ENCODE assay signal across 9 mouse cellular contexts in the genomic region with DNA sequence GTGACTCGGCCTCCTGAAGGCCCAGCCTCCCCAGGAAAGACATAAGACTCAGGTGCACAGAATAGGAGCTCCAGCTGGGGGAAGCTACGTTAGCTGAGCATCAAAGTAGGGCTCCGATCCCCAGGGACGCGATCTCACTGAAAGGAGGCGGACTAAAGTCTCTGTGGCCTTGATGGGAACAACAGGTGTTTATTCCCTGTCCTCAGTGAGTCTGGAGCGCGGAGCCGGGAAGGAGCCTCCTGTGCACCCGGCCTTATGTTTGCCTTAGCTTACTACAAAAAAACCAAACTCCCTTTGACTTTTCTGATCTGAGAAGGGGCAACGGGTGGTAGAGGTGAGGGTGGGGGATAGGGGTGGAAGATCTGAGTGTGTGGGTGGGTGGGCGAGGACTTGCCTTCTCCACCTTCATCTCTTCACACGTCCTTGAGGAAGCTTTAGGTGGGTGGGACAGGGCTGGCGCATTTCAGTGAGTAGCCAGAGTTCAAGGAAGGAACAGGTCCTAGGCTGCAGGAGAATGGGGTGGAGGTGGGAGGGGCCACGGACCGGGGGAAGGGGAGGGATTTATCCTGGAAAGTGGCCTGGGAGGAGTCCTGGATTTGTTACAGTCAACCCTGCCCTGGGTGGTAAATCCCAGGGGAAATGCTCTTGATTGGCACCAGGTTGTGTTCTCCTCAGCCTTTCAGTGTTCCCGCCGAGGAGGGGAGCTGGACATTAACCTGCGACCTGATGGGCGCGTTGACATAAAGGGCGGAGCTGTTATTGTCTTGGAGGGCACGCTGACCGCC. TPM values are rescaled to one million over a fixed set of nuclear protein-coding genes. Genes with fewer than 3 reads are reported as not detected.
DNase-seq lines count a peak whose midpoint lies in the region; ATAC-seq and TF ChIP-seq lines count a peak whose summit lies in the region.
"Had no signal": no experiment of that assay in that cellular context is flagged by ENCODE, and none has a peak within 500 bp of the region (broad histone marks: within the 10 kb centered on the region; RNA-seq: fewer than 3 reads in every experiment).

No protein-coding gene starts in this region.

- H3K4me3 ChIP-seq in limb, embryonic 13.5 days = no peak overlapping the region
- H3K4me3 ChIP-seq in hindbrain, embryonic 14.5 days (replicated peaks; ENCODE audit: low read length) = no peak overlapping the region
- no peak overlapping the region for H3K4me3 ChIP-seq in cerebellum, adult 2 months (replicated peaks; ENCODE audit: insufficient read depth, low read depth, low read length)

- no peaks in the 10 kb centered on the region for H3K9me3 ChIP-seq in limb, embryonic 13.5 days
- no peaks in the 10 kb centered on the region for H3K9me3 ChIP-seq in hindbrain, embryonic 14.5 days (ENCODE audit: control insufficient read depth, low read length)

- 0 out of 2 replicates have a peak overlapping the region, but pooled peaks have one; percentile 9 for H3K4me2 ChIP-seq in limb, embryonic 13.5 days (replicated peaks)
- H3K4me2 ChIP-seq in hindbrain, embryonic 14.5 days (replicated peaks) = no peak overlapping the region

- TF ChIP-seq POLR2A in cerebellum, adult 2 months (IDR thresholded peaks at IDR 0.05; ENCODE audit: borderline replicate concordance, insufficient read depth, low read length) = no peak

- ATAC-seq in limb, embryonic 13.5 days (ENCODE audit: low FRiP score, low read depth) = peak; percentile 44; the same call in 1 of the 2 replicates
- ATAC-seq in megakaryocyte-erythroid progenitor cell, adult 5-6 weeks (replicated peaks; ENCODE audit: low FRiP score, low TSS enrichment, poor library complexity, severe bottlenecking) = no peak
- no peak for ATAC-seq in hindbrain, embryonic 14.5 days (ENCODE audit: low FRiP score)

- H3K27ac ChIP-seq in limb, embryonic 13.5 days = no peak overlapping the region
- H3K27ac ChIP-seq in hindbrain, embryonic 14.5 days = no peak overlapping the region
- no peak overlapping the region for H3K27ac ChIP-seq in cerebellum, adult 2 months (ENCODE audit: insufficient read depth, low read length)

- no peaks in the 10 kb centered on the region for H3K27me3 ChIP-seq in limb, embryonic 13.5 days
- no peaks in the 10 kb centered on the region for H3K27me3 ChIP-seq in hindbrain, embryonic 14.5 days (ENCODE audit: control insufficient read depth, insufficient read depth, low read length)
- H3K27me3 ChIP-seq in cerebellum, adult 2 months (ENCODE audit: control insufficient read depth, insufficient read depth, low read length) = no peaks in the 10 kb centered on the region

- no peak overlapping the region for H3K9ac ChIP-seq in limb, embryonic 13.5 days
- no peak overlapping the region for H3K9ac ChIP-seq in hindbrain, embryonic 14.5 days

- peak; percentile 82 for DNase-seq in ES-CJ7 (ENCODE audit: low read depth, low spot score)
- DNase-seq in adrenal gland, postnatal 36 days = peak; percentile 38 to 73
- peak; percentile 11 for DNase-seq in heart, postnatal 4 days
- no peak for DNase-seq in Muller cell, postnatal 12 days (ENCODE audit: inconsistent ontology term)
- DNase-seq in hindbrain, embryonic 14.5 days (ENCODE audit: low spot score) = no peak
- DNase-seq in cerebellum, adult 2 months = no peak

- no peaks in the 10 kb centered on the region for H3K36me3 ChIP-seq in limb, embryonic 13.5 days
- no peaks in the 10 kb centered on the region for H3K36me3 ChIP-seq in hindbrain, embryonic 14.5 days (replicated peaks; ENCODE audit: control insufficient read depth, insufficient read depth)

- TF ChIP-seq CTCF in cerebellum, adult 2 months (IDR thresholded peaks at IDR 0.05; ENCODE audit: borderline replicate concordance, insufficient read depth, low read depth, low read length) = no peak

- WGBS in limb, embryonic 13.5 days = 31% methylated on average over 24 of the region's 24 CpGs
- WGBS in hindbrain, embryonic 14.5 days = 41% methylated on average over 24 of the region's 24 CpGs
- WGBS in cerebellum, adult 2 months = 46% methylated on average over 24 of the region's 24 CpGs

- no peaks in the 10 kb centered on the region for H3K4me1 ChIP-seq in limb, embryonic 13.5 days
- H3K4me1 ChIP-seq in hindbrain, embryonic 14.5 days (replicated peaks; ENCODE audit: control insufficient read depth, insufficient read depth, low read length) = no peaks in the 10 kb centered on the region
- H3K4me1 ChIP-seq in cerebellum, adult 2 months (ENCODE audit: control insufficient read depth, insufficient read depth, low read length) = no peaks in the 10 kb centered on the region

RNA-seq across cellular contexts. Expression of a gene that starts 2.8 kb away (rescaled TPM):
- 1 to 10 TPM; 2.3 to 4.4 TPM for total RNA-seq in adrenal gland, postnatal 36 days (2021)
- under 1 TPM; 0.59 to 0.93 TPM for total RNA-seq in heart, postnatal 4 days (2021)
- polyA plus RNA-seq in limb, embryonic 13.5 days (2015; fragmentation: Nextera tagmentation; extraction: Ambion mirVana) = 1.2 and 1.3 TPM in 2 replicates
- 0.28 TPM in 1 of 2 replicates, not detected in the other for total RNA-seq in megakaryocyte-erythroid progenitor cell, adult 5-6 weeks (2014; fragmentation: Nextera tagmentation)
- total RNA-seq in megakaryocyte-erythroid progenitor cell, adult 5-6 weeks (2017) = 0.61 TPM in 1 of 2 replicates, not detected in the other
- polyA plus RNA-seq in hindbrain, embryonic 14.5 days (2014; fragmentation: Nextera tagmentation; extraction: Ambion mirVana) = 0.39 and 0.75 TPM in 2 replicates
- 0.32 and 0.47 TPM in 2 replicates for polyA plus RNA-seq in cerebellum, adult 2 months (2012; rRNA removed)

RNA-seq across cellular contexts. Expression of a gene that starts 33.0 kb away (rescaled TPM):
- 1 to 10 TPM; 4.0 to 5.3 TPM for total RNA-seq in adrenal gland, postnatal 36 days (2021)
- 1 to 10 TPM; 2.4 to 2.7 TPM for total RNA-seq in heart, postnatal 4 days (2021)
- 0.56 and 0.98 TPM in 2 replicates for polyA plus RNA-seq in limb, embryonic 13.5 days (2015; fragmentation: Nextera tagmentation; extraction: Ambion mirVana)
- total RNA-seq in megakaryocyte-erythroid progenitor cell, adult 5-6 weeks (2014; fragmentation: Nextera tagmentation) = 0.42 and 0.92 TPM in 2 replicates
- 0.08 and 0.52 TPM in 2 replicates for total RNA-seq in megakaryocyte-erythroid progenitor cell, adult 5-6 weeks (2017)
- polyA plus RNA-seq in hindbrain, embryonic 14.5 days (2014; fragmentation: Nextera tagmentation; extraction: Ambion mirVana) = 0.46 and 0.59 TPM in 2 replicates
- 2.0 and 2.5 TPM in 2 replicates for polyA plus RNA-seq in cerebellum, adult 2 months (2012; rRNA removed)

RNA-seq across cellular contexts. Expression of a gene that starts 33.1 kb away (rescaled TPM):
- total RNA-seq in adrenal gland, postnatal 36 days (2021) = 10 to 100 TPM; 39.1 to 54.9 TPM
- 10 to 100 TPM; 40.2 to 45.2 TPM for total RNA-seq in heart, postnatal 4 days (2021)
- 137 and 140 TPM in 2 replicates for polyA plus RNA-seq in limb, embryonic 13.5 days (2015; fragmentation: Nextera tagmentation; extraction: Ambion mirVana)
- 85.2 and 100 TPM in 2 replicates for total RNA-seq in megakaryocyte-erythroid progenitor cell, adult 5-6 weeks (2014; fragmentation: Nextera tagmentation)
- 49.2 and 56.4 TPM in 2 replicates for total RNA-seq in megakaryocyte-erythroid progenitor cell, adult 5-6 weeks (2017)
- polyA plus RNA-seq in hindbrain, embryonic 14.5 days (2014; fragmentation: Nextera tagmentation; extraction: Ambion mirVana) = 75.0 and 76.8 TPM in 2 replicates
- polyA plus RNA-seq in cerebellum, adult 2 months (2012; rRNA removed) = 97.0 and 97.6 TPM in 2 replicates

RNA-seq across cellular contexts. Expression of a gene that starts 42.3 kb away (rescaled TPM):
- not detected for total RNA-seq in adrenal gland, postnatal 36 days (2021)
- not detected for total RNA-seq in heart, postnatal 4 days (2021)
- 0.09 and 0.18 TPM in 2 replicates for polyA plus RNA-seq in limb, embryonic 13.5 days (2015; fragmentation: Nextera tagmentation; extraction: Ambion mirVana)
- not detected in 2 replicates for total RNA-seq in megakaryocyte-erythroid progenitor cell, adult 5-6 weeks (2014; fragmentation: Nextera tagmentation)
- total RNA-seq in megakaryocyte-erythroid progenitor cell, adult 5-6 weeks (2017) = not detected in 2 replicates
- polyA plus RNA-seq in hindbrain, embryonic 14.5 days (2014; fragmentation: Nextera tagmentation; extraction: Ambion mirVana) = 6.5 and 9.9 TPM in 2 replicates
- 18.5 and 22.6 TPM in 2 replicates for polyA plus RNA-seq in cerebellum, adult 2 months (2012; rRNA removed)
- total RNA-seq: neutrophil, adult 5-6 weeks had no signal

Comparison
In these comparisons a context has a peak if more than half of its experiments do, and no peak if none do; other contexts are left out.
1. DNase-seq: peak in ES-CJ7 (single experiment), adrenal gland, postnatal 36 days (2 of 2) and heart, postnatal 4 days (single experiment); none in Muller cell, postnatal 12 days (single experiment), hindbrain, embryonic 14.5 days (single experiment) and cerebellum, adult 2 months (0 of 2).